Mouse (Mus musculus): ENCODE results near the gene Rasl11a. TPM values are rescaled to one million over a fixed set of nuclear protein-coding genes. Genes with fewer than 3 reads are reported as not detected.
"Not testable (repeated sequence)": the region's sequence is repeated elsewhere in the genome, so short reads cannot be mapped to it uniquely, and the experiment has no call there.

The Rasl11a gene
- polyA plus RNA-seq, 1 experiment from 2014 or later = 15.1 TPM

DNA sequence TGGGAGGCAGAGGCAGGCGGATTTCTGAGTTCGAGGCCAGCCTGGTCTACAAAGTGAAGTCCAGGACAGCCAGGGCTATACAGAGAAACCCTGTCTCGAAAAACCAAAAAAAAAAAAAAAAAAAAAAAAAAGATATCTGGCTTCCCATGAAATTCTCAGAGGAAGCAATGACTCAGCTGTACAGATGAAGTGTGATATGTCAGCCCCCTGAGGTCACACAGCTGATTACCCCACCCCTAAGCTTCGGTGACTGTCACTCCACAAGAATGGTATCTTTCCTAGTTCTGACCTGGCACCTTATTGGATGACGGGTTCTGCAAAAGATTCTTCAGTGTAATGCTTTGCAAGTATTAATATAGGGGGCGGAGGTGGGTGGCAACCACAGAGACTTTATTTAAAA is 33.0 kb downstream of the Rasl11a start:
- H3K9me3 ChIP-seq; H3K36me3 ChIP-seq; H3K4me1 ChIP-seq; H3K27me3 ChIP-seq (ENCODE audit: insufficient read depth, poor library complexity, severe bottlenecking); H3K4me3 ChIP-seq; H3K27ac ChIP-seq; DNase-seq (ENCODE audit: low spot score): not testable (repeated sequence)
- WGBS = 76% methylated on average over 5 of the region's 6 CpGs

DNA sequence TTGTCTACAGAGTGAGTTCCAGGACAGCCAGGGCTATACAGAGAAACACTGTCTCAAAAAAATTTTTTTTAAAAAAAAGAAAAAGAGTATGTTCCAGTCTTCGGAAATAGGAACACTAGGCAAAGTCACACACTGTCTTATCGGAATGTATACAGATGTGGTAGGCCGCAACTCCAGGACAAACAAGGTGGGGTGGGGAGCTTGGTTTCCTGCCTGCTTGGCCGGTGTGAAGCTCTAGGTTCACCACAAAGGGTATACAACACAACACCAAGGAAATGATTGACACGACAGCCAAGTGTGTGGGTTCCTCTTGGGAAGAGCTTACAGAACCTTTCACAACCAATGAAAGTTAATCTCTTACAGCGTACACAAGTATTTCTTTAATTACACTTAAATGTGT is 37.4 kb downstream of the Rasl11a start:
- no peak overlapping the region for H3K27ac ChIP-seq
- H3K36me3 ChIP-seq = no peaks in the 10 kb centered on the region
- H3K4me3 ChIP-seq = no peak overlapping the region
- DNase-seq (ENCODE audit: low spot score) = no peak
- H3K27me3 ChIP-seq (ENCODE audit: insufficient read depth, poor library complexity, severe bottlenecking) = no peaks in the 10 kb centered on the region
- no peaks in the 10 kb centered on the region for H3K4me1 ChIP-seq
- no peaks in the 10 kb centered on the region for H3K9me3 ChIP-seq
- WGBS = 81% methylated on average over 6 of the region's 6 CpGs

DNA sequence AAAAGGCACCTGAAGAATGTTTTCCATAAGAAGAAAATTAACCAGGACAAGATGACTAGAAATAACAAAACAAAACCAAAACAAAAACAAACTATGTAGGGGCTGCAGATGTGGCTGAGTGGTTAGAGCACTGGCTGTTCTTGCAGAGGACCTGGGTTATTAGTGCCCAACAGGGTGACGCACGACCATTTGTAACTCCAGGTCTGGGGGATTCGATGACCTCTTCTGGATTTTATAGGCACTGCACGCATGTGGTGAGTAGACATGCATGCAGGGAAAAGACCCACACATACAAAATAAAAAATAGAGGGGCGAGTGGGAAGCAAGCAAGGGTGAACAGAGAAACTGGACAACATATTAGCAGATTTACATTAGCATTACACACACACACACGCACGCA is 38.2 kb downstream of the Rasl11a start:
- Histone ChIP-seq H3K9me3 (no peaks in the 10 kb centered on the region), H3K4me3 (no peak overlapping the region), H3K27ac (no peak overlapping the region), H3K36me3 (no peaks in the 10 kb centered on the region), H3K4me1 (no peaks in the 10 kb centered on the region), H3K27me3 (ENCODE audit: insufficient read depth, poor library complexity, severe bottlenecking) (no peaks in the 10 kb centered on the region)
- WGBS = 63% methylated on average over 7 of the region's 7 CpGs
- no peak for DNase-seq (ENCODE audit: low spot score)

DNA sequence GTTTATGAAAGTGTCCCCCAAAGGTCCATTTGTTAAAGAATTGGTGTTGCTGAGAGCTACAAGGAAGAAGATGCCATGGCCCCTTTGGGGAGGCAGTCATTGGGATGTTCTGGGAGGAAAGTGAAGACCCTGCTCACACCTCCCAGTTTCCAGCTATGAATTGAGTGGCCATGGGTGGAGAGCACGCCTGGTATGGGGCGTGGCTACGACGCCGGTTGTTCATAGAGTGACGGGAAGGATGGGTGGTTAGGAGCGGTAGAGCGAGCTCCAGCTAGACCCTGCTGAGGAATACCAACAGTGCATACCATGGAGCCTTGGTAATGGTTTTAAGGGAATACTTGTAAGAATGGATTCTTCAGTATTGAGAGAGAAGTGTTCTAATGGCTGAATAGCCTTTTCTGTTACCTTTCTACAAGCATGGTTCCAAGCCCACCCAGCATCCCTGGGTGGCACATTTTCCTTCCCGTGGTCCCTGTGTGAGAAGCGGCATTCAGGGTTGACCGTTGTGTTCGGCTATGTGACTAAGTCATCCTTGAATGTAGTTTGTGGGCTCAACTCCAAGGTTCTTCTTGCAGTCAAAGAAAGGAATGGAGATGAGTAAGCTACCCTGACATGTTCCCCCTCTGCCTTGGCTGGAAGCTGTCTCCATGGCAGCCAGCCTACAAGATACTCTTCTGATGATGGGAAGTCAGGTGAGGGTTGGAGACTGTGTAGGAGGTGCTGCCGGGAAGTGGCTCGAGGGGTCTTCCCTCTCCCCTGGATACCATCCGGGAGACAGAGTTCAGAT is 38.8 kb downstream of the Rasl11a start:
- WGBS = 82% methylated on average over 15 of the region's 15 CpGs

DNA sequence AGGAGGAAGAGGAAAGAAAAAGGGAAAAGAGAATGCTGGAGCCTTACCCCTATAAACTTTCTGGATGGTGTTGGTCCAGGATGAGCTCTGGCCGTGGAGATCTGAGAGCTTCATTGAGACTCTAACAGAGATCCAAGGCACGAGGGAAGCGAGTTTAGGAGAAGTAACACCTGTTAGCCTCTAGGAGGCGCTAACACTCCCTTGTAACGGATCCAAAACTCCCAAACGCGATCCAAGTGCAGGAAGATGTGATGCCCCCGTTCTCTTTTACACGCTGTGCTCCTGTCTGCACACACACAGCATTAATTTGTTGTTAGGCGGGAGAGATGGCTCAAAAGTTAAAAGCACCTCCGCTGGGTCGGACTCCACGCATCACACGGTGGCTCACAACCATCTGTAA is 46.3 kb downstream of the Rasl11a start:
- no peaks in the 10 kb centered on the region; the same call in 1 of the 2 replicates for H3K4me1 ChIP-seq
- H3K27me3 ChIP-seq (ENCODE audit: insufficient read depth, poor library complexity, severe bottlenecking) = no peaks in the 10 kb centered on the region
- H3K27ac ChIP-seq = no peak overlapping the region
- DNase-seq (ENCODE audit: low spot score) = no peak
- no peaks in the 10 kb centered on the region for H3K36me3 ChIP-seq
- H3K9me3 ChIP-seq = no peaks in the 10 kb centered on the region
- WGBS = 13% methylated on average over 14 of the region's 14 CpGs
- H3K4me3 ChIP-seq = peak overlapping the region; percentile 29

More for the DNA sequence above, 38.8 kb downstream of the Rasl11a start:
- Histone ChIP-seq H3K4me3 (no peak overlapping the region), H3K9me3 (no peaks in the 10 kb centered on the region), H3K4me1 (no peaks in the 10 kb centered on the region), H3K27ac (no peak overlapping the region), H3K27me3 (ENCODE audit: insufficient read depth, poor library complexity, severe bottlenecking) (no peaks in the 10 kb centered on the region), H3K36me3 (no peaks in the 10 kb centered on the region)
- no peak for DNase-seq (ENCODE audit: low spot score)

DNA sequence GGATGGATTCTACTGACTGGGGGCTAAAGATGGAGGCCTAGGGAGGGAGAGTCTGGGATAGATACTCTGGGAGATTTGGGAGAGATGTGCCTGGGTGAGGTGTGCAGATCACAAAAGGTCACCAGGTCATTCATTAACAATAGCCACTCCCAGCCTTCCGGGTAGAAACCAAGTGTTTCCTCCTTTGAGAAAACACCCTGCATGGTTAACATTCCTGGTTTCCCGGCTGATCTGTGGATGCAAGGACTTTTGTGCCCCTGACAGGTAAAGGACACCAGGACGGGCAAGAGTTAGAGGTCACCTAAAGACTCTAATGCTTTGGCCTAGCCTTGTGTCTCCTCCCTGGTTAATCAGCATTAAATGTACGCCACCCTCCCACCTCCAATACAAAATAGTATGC is 48.0 kb downstream of the Rasl11a start:
- H3K36me3 ChIP-seq = no peaks in the 10 kb centered on the region
- H3K27me3 ChIP-seq (ENCODE audit: insufficient read depth, poor library complexity, severe bottlenecking) = no peaks in the 10 kb centered on the region
- 75% methylated on average over 4 of the region's 4 CpGs for WGBS
- DNase-seq (ENCODE audit: low spot score) = no peak
- no peaks in the 10 kb centered on the region; the same call in 1 of the 2 replicates for H3K4me1 ChIP-seq
- no peak overlapping the region for H3K4me3 ChIP-seq
- no peak overlapping the region for H3K27ac ChIP-seq
- no peaks in the 10 kb centered on the region for H3K9me3 ChIP-seq

DNA sequence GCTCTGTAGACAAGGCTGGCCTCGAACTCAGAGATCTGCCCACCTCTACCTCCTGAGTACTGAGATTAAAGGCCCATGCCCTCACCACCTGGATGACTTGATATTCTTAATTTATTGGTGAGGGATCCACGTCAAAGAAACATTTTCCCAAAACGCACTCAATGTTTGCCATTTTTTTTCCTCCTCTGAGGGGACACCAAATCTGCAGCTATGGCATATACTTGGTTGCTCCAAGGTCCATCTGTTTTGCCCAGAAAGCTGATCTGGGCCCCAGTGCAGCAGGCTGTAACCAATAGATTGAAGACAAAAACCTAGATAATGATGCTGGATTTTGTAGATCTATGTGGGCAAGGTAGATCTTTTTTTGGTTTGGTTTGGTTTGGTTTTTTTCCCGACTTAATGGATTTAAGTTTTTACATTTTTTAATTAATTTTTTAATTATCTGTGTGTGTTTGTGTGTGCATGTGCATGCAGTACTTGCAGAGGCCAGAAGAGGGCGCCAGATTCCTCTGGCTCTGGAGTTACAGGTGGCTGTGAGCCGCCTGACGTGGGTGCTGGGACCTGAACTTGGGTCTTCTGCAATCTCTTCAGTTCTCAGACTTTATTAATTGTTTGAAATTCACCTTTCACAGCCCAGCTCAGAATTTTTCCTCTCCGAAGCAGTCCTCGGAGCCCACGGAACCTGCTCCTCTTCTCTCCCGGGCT is 48.8 kb downstream of the Rasl11a start:
- H3K4me3 ChIP-seq = no peak overlapping the region
- H3K27me3 ChIP-seq (ENCODE audit: insufficient read depth, poor library complexity, severe bottlenecking) = no peaks in the 10 kb centered on the region
- H3K36me3 ChIP-seq = no peaks in the 10 kb centered on the region
- H3K27ac ChIP-seq = no peak overlapping the region
- H3K4me1 ChIP-seq = no peaks in the 10 kb centered on the region; the same call in 1 of the 2 replicates
- 83% methylated on average over 11 of the region's 11 CpGs for WGBS
- H3K9me3 ChIP-seq = no peaks in the 10 kb centered on the region
- DNase-seq (ENCODE audit: low spot score) = no peak

DNA sequence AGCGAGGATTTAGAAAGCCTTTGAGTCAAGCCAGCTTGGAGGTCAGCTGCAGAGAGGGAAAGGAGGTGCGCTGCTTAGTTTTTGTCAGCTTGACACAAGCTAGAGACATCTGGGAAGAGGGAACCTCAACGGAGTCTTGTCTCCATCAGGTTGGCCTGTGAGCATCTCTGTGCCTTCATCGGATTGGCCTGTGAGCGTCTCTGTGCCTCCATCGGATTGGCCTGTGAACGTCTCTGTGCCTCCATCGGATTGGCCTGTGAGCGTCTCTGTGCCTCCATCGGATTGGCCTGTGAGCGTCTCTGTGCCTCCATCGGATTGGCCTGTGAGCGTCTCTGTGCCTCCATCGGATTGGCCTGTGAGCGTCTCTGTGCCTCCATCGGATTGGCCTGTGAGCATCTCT is 50.8 kb downstream of the Rasl11a start:
- WGBS = 90% methylated on average over 16 of the region's 16 CpGs
- H3K4me3 ChIP-seq; H3K36me3 ChIP-seq; DNase-seq (ENCODE audit: low spot score); H3K9me3 ChIP-seq; H3K27ac ChIP-seq; H3K27me3 ChIP-seq (ENCODE audit: insufficient read depth, poor library complexity, severe bottlenecking); H3K4me1 ChIP-seq: not testable (repeated sequence)

DNA sequence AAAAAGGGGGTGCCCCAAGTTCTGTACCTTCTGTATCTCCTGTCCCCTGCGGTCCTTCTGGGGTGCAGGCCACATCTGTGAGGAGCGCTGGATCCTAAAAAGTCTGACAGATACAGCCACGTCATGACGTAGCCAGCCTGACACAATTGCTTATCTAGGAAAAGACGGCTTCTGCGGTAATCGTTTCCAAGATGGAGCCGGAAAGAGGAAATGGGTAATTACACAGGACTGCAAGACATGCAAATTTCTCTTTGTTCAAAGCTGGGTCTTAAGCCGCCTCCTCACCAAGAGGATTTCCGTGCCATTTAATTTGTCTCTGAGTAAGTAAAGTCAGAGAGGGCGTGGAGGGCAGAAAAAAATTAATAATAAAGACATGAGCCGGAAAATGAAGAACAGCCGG is 52.1 kb downstream of the Rasl11a start:
- H3K27ac ChIP-seq = no peak overlapping the region
- no peaks in the 10 kb centered on the region for H3K4me1 ChIP-seq
- H3K4me3 ChIP-seq = no peak overlapping the region
- 65% methylated on average over 13 of the region's 13 CpGs for WGBS
- no peaks in the 10 kb centered on the region for H3K27me3 ChIP-seq (ENCODE audit: insufficient read depth, poor library complexity, severe bottlenecking)
- no peaks in the 10 kb centered on the region for H3K36me3 ChIP-seq
- H3K9me3 ChIP-seq = no peaks in the 10 kb centered on the region
- no peak for DNase-seq (ENCODE audit: low spot score)

Other genes with a start within 250 kb of the Rasl11a start
- 14.7 and 14.9 TPM in 2 replicates for gene Usp12, start 50.1 kb upstream of the Rasl11a start, polyA plus RNA-seq (2016; fragmentation: Nextera tagmentation; extraction: Ambion mirVana)
- gene Rpl21, start 12.2 kb upstream of the Rasl11a start, polyA plus RNA-seq (2016; fragmentation: Nextera tagmentation; extraction: Ambion mirVana) = 412 and 477 TPM in 2 replicates
- 102 and 125 TPM in 2 replicates for gene Gtf3a, start 103.6 kb downstream of the Rasl11a start, polyA plus RNA-seq (2016; fragmentation: Nextera tagmentation; extraction: Ambion mirVana)
- gene Mtif3, start 118.7 kb downstream of the Rasl11a start, polyA plus RNA-seq (2016; fragmentation: Nextera tagmentation; extraction: Ambion mirVana) = 20.6 and 22.2 TPM in 2 replicates
- gene Lnx2, start 231.5 kb downstream of the Rasl11a start, polyA plus RNA-seq (2016; fragmentation: Nextera tagmentation; extraction: Ambion mirVana) = 7.7 and 10.0 TPM in 2 replicates
- gene Polr1d, start 232.0 kb downstream of the Rasl11a start, polyA plus RNA-seq (2016; fragmentation: Nextera tagmentation; extraction: Ambion mirVana) = 114 and 129 TPM in 2 replicates